Mouse (Mus musculus): ENCODE data around the gene Srcap. TPM values are rescaled to one million over a fixed set of nuclear protein-coding genes. Genes with fewer than 3 reads are reported as not detected.
"Not testable (repeated sequence)": the region's sequence is repeated elsewhere in the genome, so short reads cannot be mapped to it uniquely, and the experiment has no call there.

Srcap gene
- polyA plus RNA-seq (2015; fragmentation: Nextera tagmentation; extraction: Ambion mirVana) = 51.3 and 53.7 TPM in 2 replicates

DNA sequence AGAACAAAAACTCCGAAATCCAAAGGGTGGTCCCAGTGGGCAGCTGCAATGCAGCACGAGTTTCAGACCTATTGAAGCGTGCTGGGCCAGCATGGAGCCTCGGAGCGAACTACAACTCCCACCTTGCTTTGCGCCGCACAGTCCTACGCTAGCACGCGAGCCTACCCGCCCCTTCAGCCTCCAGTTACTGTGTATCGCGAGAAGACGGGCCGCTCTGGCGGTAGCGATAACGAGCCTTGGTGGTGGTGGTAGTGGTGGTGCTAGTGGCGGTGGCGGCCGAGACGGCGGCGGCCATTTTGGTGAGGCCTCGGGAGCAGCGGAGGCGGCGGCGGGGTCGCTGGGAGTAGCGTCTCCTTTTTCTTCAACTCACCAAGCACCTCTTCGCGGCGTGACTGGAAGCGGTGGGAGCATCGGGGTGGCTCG is at the start of gene Srcap:
Srcap (plus strand) TSS at position 176 of the 423 bp plus-strand sequence.
- Histone ChIP-seq H3K36me3 (peaks cover 21% of the 10 kb centered on the region), H3K4me1 (replicated peaks) (peaks cover 24% of the 10 kb centered on the region), H3K4me2 (peak within 1 kb of the TSS; percentile 62), H3K9ac (peak within 1 kb of the TSS; percentile 88), H3K4me3 (peak within 1 kb of the TSS; percentile 70), H3K27ac (peak within 1 kb of the TSS; percentile 99), H3K27me3 (no peaks in the 10 kb centered on the region), H3K9me3 (no peaks in the 10 kb centered on the region)
- WGBS = under 1% methylated on average over 37 of the region's 37 CpGs
- peak; percentile 99 for ATAC-seq (ENCODE audit: low FRiP score)

DNA sequence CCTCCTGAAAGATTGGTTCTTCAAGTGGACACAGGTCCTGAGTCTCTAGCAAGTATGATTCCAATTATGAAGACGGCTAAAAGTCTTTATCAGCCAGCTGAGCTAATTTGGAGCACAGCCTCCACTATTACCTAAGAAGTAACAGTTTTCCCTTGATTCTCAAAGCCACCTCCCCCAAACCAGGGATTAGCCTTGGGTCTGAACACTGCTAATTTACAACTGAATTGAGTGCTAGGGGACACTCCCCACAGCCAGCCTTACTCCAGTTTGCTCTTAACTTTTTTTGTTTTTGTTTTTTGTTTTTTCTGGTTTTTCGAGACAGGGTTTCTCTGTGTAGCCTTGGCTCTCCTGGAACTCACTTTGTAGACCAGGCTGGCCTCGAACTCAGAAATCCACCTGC is 46.6 kb upstream of the Srcap start:
- WGBS = 94% methylated on average over 3 of the region's 3 CpGs
- Histone ChIP-seq H3K27me3 (no peaks in the 10 kb centered on the region), H3K4me2 (no peak overlapping the region), H3K27ac (no peak overlapping the region), H3K4me1 (replicated peaks) (peaks cover 12% of the 10 kb centered on the region), H3K36me3 (peaks cover 40% of the 10 kb centered on the region), H3K9ac (no peak overlapping the region), H3K4me3 (no peak overlapping the region), H3K9me3 (no peaks in the 10 kb centered on the region)
- ATAC-seq (ENCODE audit: low FRiP score) = no peak

DNA sequence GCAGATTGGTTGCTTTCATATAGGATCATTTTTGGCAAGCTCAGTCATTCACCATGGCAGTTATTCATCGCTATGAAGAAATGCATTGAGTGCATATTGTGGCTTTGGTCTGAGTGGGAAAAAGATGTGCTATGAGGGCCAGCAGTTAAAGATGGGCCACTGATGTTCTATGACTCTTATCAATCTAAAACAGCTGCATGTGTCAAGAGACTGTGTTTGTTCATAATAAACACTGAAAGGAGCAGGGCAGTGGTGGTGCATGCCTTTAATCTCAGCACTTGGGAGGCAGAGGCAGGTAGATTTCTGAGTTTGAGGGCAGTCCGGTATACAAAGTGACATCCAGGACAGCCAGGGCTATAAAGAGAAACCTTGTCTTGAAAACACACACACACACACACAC is 46.1 kb upstream of the Srcap start:
- H3K9me3 ChIP-seq; H3K4me2 ChIP-seq; H3K9ac ChIP-seq; ATAC-seq (ENCODE audit: low FRiP score); H3K27ac ChIP-seq; H3K27me3 ChIP-seq; H3K4me3 ChIP-seq: not testable (repeated sequence)
- H3K4me1 ChIP-seq (replicated peaks) = peaks cover 12% of the 10 kb centered on the region
- peaks cover 37% of the 10 kb centered on the region for H3K36me3 ChIP-seq
- WGBS = 96% methylated on average over 2 of the region's 2 CpGs

DNA sequence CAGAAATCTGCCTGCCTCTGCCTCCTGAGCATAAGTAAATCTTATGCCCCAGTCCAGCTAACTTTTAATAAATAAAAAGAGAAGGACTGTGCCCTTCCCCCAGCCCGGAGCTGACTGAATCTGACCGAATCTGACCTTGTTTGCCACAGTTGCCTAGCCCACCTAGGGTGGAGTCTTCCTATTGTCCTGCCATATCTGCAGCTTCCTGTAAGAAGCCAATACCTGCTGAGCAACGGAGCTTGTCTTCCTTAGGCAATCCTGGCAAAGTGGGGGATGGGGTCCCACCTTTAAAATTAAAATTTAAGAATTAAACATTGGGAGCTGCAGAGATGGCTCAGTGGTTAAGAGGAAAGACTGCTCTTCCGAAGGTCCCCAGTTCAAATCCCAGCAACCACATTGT is 45.2 kb upstream of the Srcap start:
- 98% methylated on average over 4 of the region's 4 CpGs for WGBS
- Histone ChIP-seq H3K36me3 (peaks cover 33% of the 10 kb centered on the region), H3K27ac (no peak overlapping the region), H3K9ac (no peak overlapping the region), H3K4me1 (replicated peaks) (peaks cover 12% of the 10 kb centered on the region), H3K9me3 (no peaks in the 10 kb centered on the region), H3K4me2 (no peak overlapping the region), H3K27me3 (no peaks in the 10 kb centered on the region), H3K4me3 (no peak overlapping the region)
- no peak for ATAC-seq (ENCODE audit: low FRiP score)

DNA sequence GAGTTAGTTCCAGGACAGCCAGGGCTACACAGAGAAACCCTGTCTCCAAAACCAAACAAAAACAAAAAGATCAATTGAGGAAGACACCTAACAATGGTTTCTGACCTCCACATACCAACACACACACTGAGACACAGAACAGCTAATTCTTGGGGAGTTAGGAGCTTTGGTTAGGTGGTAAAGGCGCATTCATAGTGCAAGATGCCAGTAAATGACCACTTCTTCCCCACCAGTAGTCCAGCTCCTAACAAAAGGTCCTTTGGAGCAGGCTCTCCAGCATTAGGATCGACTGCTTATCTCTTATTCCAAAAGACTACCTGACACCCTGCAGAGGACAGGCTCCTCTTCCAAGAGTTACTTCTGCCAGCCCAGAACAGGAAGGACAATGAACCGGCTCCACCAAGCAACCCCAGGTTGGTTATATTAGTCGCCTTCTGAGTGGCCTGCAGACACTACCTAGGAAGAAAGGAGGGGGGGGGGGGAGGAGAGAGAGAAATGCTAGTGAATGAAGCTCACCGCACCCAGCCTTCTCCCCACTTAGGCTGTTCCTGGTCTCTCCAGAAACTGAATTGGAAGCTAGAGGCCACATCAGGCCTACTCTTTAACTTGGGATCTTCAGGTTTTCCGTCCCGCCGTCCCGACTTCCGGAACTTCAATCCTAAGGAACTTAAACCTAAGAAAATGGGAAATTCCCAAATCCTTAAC is 41.6 kb upstream of the Srcap start:
- peaks cover 49% of the 10 kb centered on the region for H3K36me3 ChIP-seq
- peak overlapping the region; percentile 85 for H3K4me2 ChIP-seq
- H3K27me3 ChIP-seq = no peaks in the 10 kb centered on the region
- ATAC-seq (ENCODE audit: low FRiP score) = 0 out of 2 replicates have a peak, but pooled peaks have one; percentile 11
- no peaks in the 10 kb centered on the region for H3K9me3 ChIP-seq
- H3K4me1 ChIP-seq (replicated peaks) = peaks cover 29% of the 10 kb centered on the region
- WGBS = 10% methylated on average over 9 of the region's 10 CpGs
- H3K4me3 ChIP-seq = peak overlapping the region; percentile 90
- peak overlapping the region; percentile 97 for H3K9ac ChIP-seq
- peak overlapping the region; percentile 99 for H3K27ac ChIP-seq

DNA sequence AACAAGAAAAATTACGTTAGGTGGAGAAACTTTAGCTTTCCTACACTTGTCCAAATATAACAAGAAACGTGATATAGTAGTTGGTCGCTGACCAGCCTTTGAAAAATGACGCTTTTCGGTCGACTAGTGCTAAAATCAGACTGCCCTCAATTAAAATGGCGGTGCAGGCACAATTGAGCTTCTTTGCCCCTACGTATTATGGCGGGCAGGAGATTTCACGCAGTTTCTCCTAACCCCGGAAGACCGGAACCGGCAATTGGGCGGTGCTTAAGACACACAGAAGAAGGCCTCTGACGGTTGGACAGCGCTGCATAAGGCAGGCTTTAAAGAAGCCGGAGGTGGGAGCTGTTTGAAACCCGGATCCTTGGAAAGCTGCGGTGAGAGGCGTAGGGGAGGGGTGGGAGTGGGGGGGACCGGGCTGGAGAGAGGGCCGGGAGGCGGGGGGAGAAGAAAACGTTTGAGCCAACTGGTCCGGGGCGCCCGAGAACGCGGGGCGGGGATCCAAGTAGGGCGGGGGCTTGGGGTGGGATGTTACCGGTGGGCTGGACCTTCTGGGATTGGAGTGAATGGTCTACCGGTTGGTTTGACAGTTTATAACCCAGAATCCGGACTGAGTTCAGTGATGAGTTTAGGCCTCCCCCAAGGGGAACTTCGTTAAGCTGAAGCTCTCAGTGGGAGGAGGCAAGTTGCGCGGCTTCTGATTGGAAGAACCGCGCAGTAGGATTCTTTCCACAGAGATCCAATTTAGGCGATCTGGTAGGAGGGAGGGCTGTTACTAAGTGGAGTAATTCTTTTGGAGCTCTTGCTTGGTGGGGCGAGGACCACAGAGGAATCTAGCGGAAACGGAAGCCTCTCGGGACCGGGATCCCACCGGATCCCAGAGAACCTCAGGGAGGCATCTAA is 40.8 kb upstream of the Srcap start:
- Histone ChIP-seq H3K4me2 (peak overlapping the region; percentile 85), H3K27ac (peak overlapping the region; percentile 99)

DNA sequence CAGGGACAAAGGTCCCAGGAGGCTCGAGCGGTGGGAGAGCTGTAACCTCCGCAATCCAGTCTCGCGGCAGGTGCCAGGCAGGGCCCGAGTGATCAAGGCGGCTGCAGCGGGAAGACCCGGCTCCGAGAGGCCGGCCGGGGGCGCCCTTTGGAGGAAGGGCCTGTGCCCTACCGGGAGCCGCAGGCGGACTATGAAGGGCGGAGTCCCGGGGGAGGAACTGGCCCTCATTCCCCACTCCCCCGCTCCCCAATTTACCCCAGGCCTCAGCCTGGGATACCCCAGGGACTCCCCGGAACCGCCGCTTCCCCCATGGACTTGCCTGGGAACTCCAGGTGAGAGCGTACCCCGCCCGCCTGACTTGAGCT is 40.2 kb upstream of the Srcap start:
- H3K9ac ChIP-seq = peak overlapping the region; percentile 97
- H3K27me3 ChIP-seq = no peaks in the 10 kb centered on the region
- peak; percentile 34 for ATAC-seq (ENCODE audit: low FRiP score)
- H3K4me1 ChIP-seq (replicated peaks) = peaks cover 29% of the 10 kb centered on the region
- H3K4me2 ChIP-seq = peak overlapping the region; percentile 85
- 0% methylated on average over 25 of the region's 25 CpGs for WGBS
- H3K9me3 ChIP-seq = no peaks in the 10 kb centered on the region
- H3K27ac ChIP-seq = peak overlapping the region; percentile 99
- H3K4me3 ChIP-seq = peak overlapping the region; percentile 90
- H3K36me3 ChIP-seq = peaks cover 50% of the 10 kb centered on the region

More for the DNA sequence above, 40.8 kb upstream of the Srcap start:
- Histone ChIP-seq H3K9ac (peak overlapping the region; percentile 97), H3K27me3 (no peaks in the 10 kb centered on the region), H3K4me3 (peak overlapping the region; percentile 90), H3K9me3 (no peaks in the 10 kb centered on the region), H3K4me1 (replicated peaks) (peaks cover 29% of the 10 kb centered on the region), H3K36me3 (peaks cover 51% of the 10 kb centered on the region)
- WGBS = under 1% methylated on average over 45 of the region's 46 CpGs
- peak; percentile 96 for ATAC-seq (ENCODE audit: low FRiP score)

DNA sequence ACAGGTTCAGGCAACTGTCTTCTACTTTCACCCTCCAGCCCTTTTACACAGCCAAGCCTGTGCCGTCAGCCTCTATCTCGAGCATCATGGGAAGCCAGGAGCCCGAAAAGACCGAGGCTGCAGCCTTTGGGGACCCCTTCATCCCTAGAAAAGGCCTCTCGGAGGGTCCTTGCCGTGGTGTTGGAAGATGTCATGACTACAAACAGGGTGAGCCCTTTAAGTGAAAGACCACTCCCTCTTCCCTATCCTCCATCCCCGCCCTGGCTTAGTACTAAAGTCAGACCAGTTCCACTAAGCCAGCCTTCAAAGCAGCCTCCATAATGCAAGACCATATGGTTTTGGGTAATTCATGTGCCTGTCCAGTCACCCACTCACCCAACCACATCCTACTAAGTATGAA is 39.7 kb upstream of the Srcap start:
- H3K27me3 ChIP-seq = no peaks in the 10 kb centered on the region
- H3K36me3 ChIP-seq = peaks cover 46% of the 10 kb centered on the region
- H3K4me1 ChIP-seq (replicated peaks) = peaks cover 34% of the 10 kb centered on the region
- peak overlapping the region; percentile 85 for H3K4me2 ChIP-seq
- peak; percentile 4; the same call in 1 of the 2 replicates for ATAC-seq (ENCODE audit: low FRiP score)
- no peaks in the 10 kb centered on the region for H3K9me3 ChIP-seq
- peak overlapping the region; percentile 99 for H3K27ac ChIP-seq
- H3K9ac ChIP-seq = peak overlapping the region; percentile 97
- H3K4me3 ChIP-seq = peak overlapping the region; percentile 90
- under 1% methylated on average over 7 of the region's 7 CpGs for WGBS

DNA sequence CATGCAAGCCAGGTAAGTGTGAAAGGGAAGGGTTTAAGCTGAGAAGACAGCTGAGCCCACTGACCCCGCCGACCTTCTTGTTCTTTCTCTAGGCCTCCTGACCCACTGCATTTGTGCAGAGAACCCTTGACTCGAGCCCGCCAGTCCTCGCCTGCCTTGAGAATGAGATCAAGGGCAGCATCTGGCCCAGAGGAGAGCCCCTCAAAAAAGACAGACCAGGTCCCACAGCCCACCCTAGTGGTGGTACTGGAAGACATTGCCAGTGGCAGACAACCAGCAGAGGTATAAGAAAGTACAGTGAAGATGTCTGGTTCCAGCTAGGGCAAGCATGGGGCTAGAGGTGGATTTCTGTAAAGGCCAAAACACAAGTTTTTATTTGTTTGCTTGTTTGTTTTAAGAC is 38.1 kb upstream of the Srcap start:
- peaks cover 35% of the 10 kb centered on the region for H3K36me3 ChIP-seq
- no peaks in the 10 kb centered on the region for H3K27me3 ChIP-seq
- no peak overlapping the region for H3K4me2 ChIP-seq
- H3K27ac ChIP-seq = no peak overlapping the region
- WGBS = 85% methylated on average over 5 of the region's 5 CpGs
- H3K4me1 ChIP-seq (replicated peaks) = peaks cover 39% of the 10 kb centered on the region
- H3K9ac ChIP-seq = no peak overlapping the region
- ATAC-seq (ENCODE audit: low FRiP score) = no peak
- H3K9me3 ChIP-seq = no peaks in the 10 kb centered on the region
- no peak overlapping the region for H3K4me3 ChIP-seq

DNA sequence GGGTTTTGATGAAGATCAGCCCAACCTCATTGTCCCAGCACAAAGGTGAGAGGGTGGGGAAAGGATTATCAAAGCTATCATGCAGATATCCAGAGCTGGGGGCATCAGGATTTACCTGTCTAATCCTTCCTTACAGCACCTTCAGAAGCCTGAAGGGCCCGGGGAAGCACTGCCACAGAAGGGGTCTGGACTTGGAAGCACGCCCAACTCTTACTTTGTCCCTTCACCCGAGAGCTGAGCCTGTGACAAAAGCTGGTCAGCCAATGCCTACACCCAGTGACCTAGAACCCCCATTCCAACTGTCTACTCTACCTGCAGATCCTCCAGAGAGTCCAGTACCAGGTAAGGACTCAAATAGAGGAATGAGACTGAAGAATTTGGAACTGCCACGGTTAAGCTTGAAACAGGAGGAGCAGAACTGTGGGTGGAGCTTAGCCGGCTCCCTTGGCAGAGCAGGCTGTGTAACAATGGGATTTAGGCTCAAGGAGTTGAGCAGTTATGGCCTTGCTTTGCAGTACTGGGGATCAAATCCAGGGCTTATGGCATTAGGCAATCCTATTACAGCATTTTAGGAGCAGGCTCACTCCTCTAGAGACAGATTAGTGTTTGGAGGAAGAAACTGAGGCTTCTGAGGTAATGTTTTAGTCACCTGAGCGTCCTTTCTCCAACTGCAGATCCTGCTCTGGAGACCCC is 37.3 kb upstream of the Srcap start:
- Histone ChIP-seq H3K36me3 (peaks cover 35% of the 10 kb centered on the region), H3K9ac (peak overlapping the region; percentile 25; the same call in 1 of the 2 replicates), H3K9me3 (no peaks in the 10 kb centered on the region), H3K4me3 (no peak overlapping the region), H3K4me2 (no peak overlapping the region), H3K27ac (peak overlapping the region; percentile 18; the same call in 1 of the 2 replicates), H3K27me3 (no peaks in the 10 kb centered on the region), H3K4me1 (replicated peaks) (peaks cover 35% of the 10 kb centered on the region)
- no peak for ATAC-seq (ENCODE audit: low FRiP score)
- 89% methylated on average over 6 of the region's 6 CpGs for WGBS

DNA sequence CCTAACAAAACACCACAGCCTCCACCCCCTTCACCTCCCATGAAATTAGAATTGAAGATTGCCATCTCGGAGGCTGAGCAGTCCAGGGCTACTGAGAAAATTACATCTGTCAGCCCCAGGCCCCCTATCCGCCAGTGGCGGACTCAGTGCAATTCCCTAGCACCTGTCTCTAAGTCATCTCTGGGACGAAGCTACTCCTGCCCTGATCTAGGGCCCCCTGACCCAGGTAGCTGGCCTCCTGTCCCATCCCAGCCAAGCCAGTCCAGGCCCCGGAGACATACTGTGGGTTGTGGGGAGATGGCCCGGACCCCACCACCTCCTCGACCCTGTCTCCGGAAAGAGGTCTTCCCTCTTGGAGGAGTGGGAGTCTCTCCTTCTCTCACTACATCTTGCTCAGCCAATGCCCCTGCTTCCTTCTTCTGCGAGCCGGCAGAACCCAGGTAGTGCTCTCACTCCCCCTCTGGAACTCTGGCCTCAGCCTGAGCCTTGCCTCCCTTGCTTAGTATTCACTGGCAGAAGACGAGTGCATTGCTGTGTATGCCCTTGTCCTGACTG is 36.5 kb upstream of the Srcap start:
- Histone ChIP-seq H3K9me3 (no peaks in the 10 kb centered on the region), H3K4me3 (no peak overlapping the region), H3K4me2 (no peak overlapping the region), H3K36me3 (peaks cover 35% of the 10 kb centered on the region), H3K4me1 (replicated peaks) (peaks cover 35% of the 10 kb centered on the region), H3K27ac (peak overlapping the region; percentile 18; the same call in 1 of the 2 replicates), H3K9ac (no peak overlapping the region), H3K27me3 (no peaks in the 10 kb centered on the region)
- 95% methylated on average over 11 of the region's 11 CpGs for WGBS
- ATAC-seq (ENCODE audit: low FRiP score) = no peak

Measured in hindbrain, embryonic 13.5 days (tissue).